Mouse (Mus musculus) layer of hippocampus, adult 9-11 months (tissue): ENCODE data around the gene Myh7.
A peak's percentile ranks its signal among the peaks of the same experiment; 100 is the strongest.

Source experiments
- DNase-seq: peaks from one replicate; pipeline ENCODE4 v3.0.0; 2022

Myh7 gene

GRCm38 (mm10) chr14:54941024-54941978 lies 53.1 kb downstream of the Myh7 start:
- no peak for DNase-seq

- DNase-seq = no peak
Observed at GRCm38 (mm10) chr14:54940176-54940530, 54.3 kb downstream of the Myh7 start.

- no peak for DNase-seq
Observed at GRCm38 (mm10) chr14:54939434-54940175, 54.8 kb downstream of the Myh7 start.

- DNase-seq = no peak
Observed at GRCm38 (mm10) chr14:54938431-54939219, 55.8 kb downstream of the Myh7 start.

- no peak for DNase-seq
Observed at GRCm38 (mm10) chr14:54937361-54938182, 56.9 kb downstream of the Myh7 start.

GRCm38 (mm10) chr14:54936831-54937160 lies 57.6 kb downstream of the Myh7 start:
- no peak for DNase-seq

- peak; percentile 93 for DNase-seq
Observed at GRCm38 (mm10) chr14:54935904-54936830, 58.3 kb downstream of the Myh7 start, which contains the start of gene Cmtm5. Gene Cmtm5, plus strand, starts transcription at chr14:54936261.

- no peak for DNase-seq
Observed at GRCm38 (mm10) chr14:54932645-54933150, 61.7 kb downstream of the Myh7 start, which contains the start of gene Il25. Gene Il25, plus strand, starts transcription at chr14:54932695.

- DNase-seq = no peak
Observed at GRCm38 (mm10) chr14:54930431-54930830, 64.0 kb downstream of the Myh7 start.

GRCm38 (mm10) chr14:54929801-54930200 lies 64.6 kb downstream of the Myh7 start:
- no peak for DNase-seq

- DNase-seq = no peak
Observed at GRCm38 (mm10) chr14:54927296-54927695, 67.1 kb downstream of the Myh7 start.

GRCm38 (mm10) chr14:54926401-54927158 lies 67.8 kb downstream of the Myh7 start:
- no peak for DNase-seq

GRCm38 (mm10) chr14:54925349-54926342 lies 68.8 kb downstream of the Myh7 start, which contains the start of gene Efs:
Gene Efs, minus strand, starts transcription at chr14:54926126.
- no peak for DNase-seq

- no peak for DNase-seq
Observed at GRCm38 (mm10) chr14:54924641-54925348, 69.6 kb downstream of the Myh7 start.
